Comparison of ENCODE assay signal across 7 mouse cellular contexts in the genomic region with DNA sequence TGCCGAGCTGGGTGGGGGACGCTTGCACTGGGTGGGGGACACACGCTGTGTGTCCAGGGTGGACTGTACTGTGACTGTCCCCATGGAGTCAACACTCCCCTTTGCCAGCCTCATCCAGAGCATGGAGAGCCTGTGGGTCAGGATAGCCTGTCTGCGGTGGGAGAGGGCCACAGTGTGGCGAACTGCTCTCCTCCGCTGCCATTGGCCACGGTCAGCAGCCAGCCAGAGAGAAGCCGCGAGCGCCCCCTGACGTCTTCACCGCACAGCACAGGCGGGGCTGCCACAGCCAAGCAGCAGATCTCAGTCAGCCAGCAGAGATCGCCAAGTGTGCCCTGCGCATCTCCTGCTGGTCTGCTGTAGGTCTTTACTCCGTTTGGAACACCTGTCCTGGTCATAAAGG. TPM values are rescaled to one million over a fixed set of nuclear protein-coding genes. Genes with fewer than 3 reads are reported as not detected.
A peak's percentile ranks its signal among the peaks of the same experiment; 100 is the strongest.
DNase-seq lines count a peak whose midpoint lies in the region; ATAC-seq and TF ChIP-seq lines count a peak whose summit lies in the region.

No protein-coding gene starts in this region.

- ATAC-seq in embryonic facial prominence, embryonic 15.5 days (ENCODE audit: insufficient number of reproducible peaks, low FRiP score, low TSS enrichment, low read depth): peak; percentile 82
- ATAC-seq in limb, embryonic 12.5 days (ENCODE audit: insufficient number of reproducible peaks, insufficient read depth, low FRiP score, low TSS enrichment, low read depth): peak; percentile 86
- peak; percentile 88 for ATAC-seq in midbrain, embryonic 14.5 days (ENCODE audit: low FRiP score, low TSS enrichment)

- H3K36me3 ChIP-seq in embryonic facial prominence, embryonic 15.5 days: no peaks in the 10 kb centered on the region
- no peaks in the 10 kb centered on the region for H3K36me3 ChIP-seq in limb, embryonic 12.5 days
- no peaks in the 10 kb centered on the region for H3K36me3 ChIP-seq in midbrain, embryonic 14.5 days (ENCODE audit: control insufficient read depth, insufficient read depth, low read length)
- no peaks in the 10 kb centered on the region for H3K36me3 ChIP-seq in spleen, adult 2 months (ENCODE audit: control insufficient read depth, insufficient read depth, low read length)

- H3K27ac ChIP-seq in embryonic facial prominence, embryonic 15.5 days (replicated peaks): no peak overlapping the region
- no peak overlapping the region for H3K27ac ChIP-seq in limb, embryonic 12.5 days
- H3K27ac ChIP-seq in midbrain, embryonic 14.5 days (replicated peaks; ENCODE audit: low read depth, low read length): no peak overlapping the region
- H3K27ac ChIP-seq in spleen, adult 2 months (ENCODE audit: insufficient read depth, low read length): no peak overlapping the region

- peak; percentile 65 for TF ChIP-seq CTCF in spleen, adult 2 months (IDR thresholded peaks at IDR 0.05; ENCODE audit: extremely low read depth, insufficient read depth, insufficient read length, insufficient replicate concordance)

- peak; percentile 94 to 95 for DNase-seq in adrenal gland, postnatal 36 days
- DNase-seq in heart, adult 9 months (ENCODE audit: low spot score in 2 of 2): peak; percentile 74 to 88
- DNase-seq in kidney, adult 9 months: peak; percentile 96
- peak; percentile 89 for DNase-seq in midbrain, embryonic 14.5 days
- DNase-seq in spleen, adult 2 months (ENCODE audit: low read depth in 1 of 2, low spot score in 2 of 2): peak in 1 of 2 experiments; percentile 57

- H3K4me1 ChIP-seq in embryonic facial prominence, embryonic 15.5 days: peaks cover 14% of the 10 kb centered on the region
- H3K4me1 ChIP-seq in limb, embryonic 12.5 days (replicated peaks): peaks cover 28% of the 10 kb centered on the region
- peaks cover 6% of the 10 kb centered on the region; the same call in 1 of the 2 replicates for H3K4me1 ChIP-seq in midbrain, embryonic 14.5 days (ENCODE audit: control insufficient read depth, insufficient read depth, low read length)
- H3K4me1 ChIP-seq in spleen, adult 2 months (ENCODE audit: control insufficient read depth, insufficient read depth, insufficient read length): no peaks in the 10 kb centered on the region

- H3K9me3 ChIP-seq in embryonic facial prominence, embryonic 15.5 days (replicated peaks): no peaks in the 10 kb centered on the region
- no peaks in the 10 kb centered on the region for H3K9me3 ChIP-seq in limb, embryonic 12.5 days
- no peaks in the 10 kb centered on the region for H3K9me3 ChIP-seq in midbrain, embryonic 14.5 days (ENCODE audit: control insufficient read depth, low read length)

- no peak for TF ChIP-seq POLR2A in spleen, adult 2 months (IDR thresholded peaks at IDR 0.05; ENCODE audit: low read depth, low read length)

- no peak overlapping the region for H3K9ac ChIP-seq in embryonic facial prominence, embryonic 15.5 days
- 0 out of 2 replicates have a peak overlapping the region, but pooled peaks have one; percentile 23 for H3K9ac ChIP-seq in limb, embryonic 12.5 days (replicated peaks)
- no peak overlapping the region for H3K9ac ChIP-seq in midbrain, embryonic 14.5 days (replicated peaks; ENCODE audit: low read length)

- 6% methylated on average over 16 of the region's 16 CpGs for WGBS in embryonic facial prominence, embryonic 15.5 days
- 9% methylated on average over 16 of the region's 16 CpGs for WGBS in limb, embryonic 12.5 days
- WGBS in midbrain, embryonic 14.5 days: 10% methylated on average over 16 of the region's 16 CpGs
- WGBS in spleen, adult 2 months: 12% methylated on average over 16 of the region's 16 CpGs

- peak overlapping the region; percentile 40 for H3K4me2 ChIP-seq in embryonic facial prominence, embryonic 15.5 days (replicated peaks)
- peak overlapping the region; percentile 34 for H3K4me2 ChIP-seq in limb, embryonic 12.5 days
- peak overlapping the region; percentile 15; the same call in 1 of the 2 replicates for H3K4me2 ChIP-seq in midbrain, embryonic 14.5 days (ENCODE audit: low read length)

- H3K27me3 ChIP-seq in embryonic facial prominence, embryonic 15.5 days: no peaks in the 10 kb centered on the region
- H3K27me3 ChIP-seq in limb, embryonic 12.5 days: 0 out of 2 replicates have a peak, but pooled peaks cover 3% of the 10 kb centered on the region
- H3K27me3 ChIP-seq in midbrain, embryonic 14.5 days (ENCODE audit: control insufficient read depth, insufficient read depth, low read length): no peaks in the 10 kb centered on the region
- no peaks in the 10 kb centered on the region for H3K27me3 ChIP-seq in spleen, adult 2 months (ENCODE audit: control insufficient read depth, insufficient read depth, low read length)

- no peak overlapping the region for H3K4me3 ChIP-seq in embryonic facial prominence, embryonic 15.5 days (replicated peaks)
- H3K4me3 ChIP-seq in limb, embryonic 12.5 days (replicated peaks): no peak overlapping the region
- no peak overlapping the region for H3K4me3 ChIP-seq in midbrain, embryonic 14.5 days (replicated peaks; ENCODE audit: low read depth, low read length)
- no peak overlapping the region for H3K4me3 ChIP-seq in spleen, adult 2 months (ENCODE audit: extremely low read depth, insufficient read depth, insufficient read length)

RNA-seq across cellular contexts. Expression of a gene that starts 42.6 kb away (rescaled TPM):
- total RNA-seq in adrenal gland, postnatal 36 days (2021): under 1 TPM in 1 of 2 experiments, not detected in 1; 0.89 TPM
- 2.6 and 2.7 TPM in 2 replicates for polyA plus RNA-seq in embryonic facial prominence, embryonic 15.5 days (2015; fragmentation: Nextera tagmentation; extraction: Ambion mirVana)
- polyA plus RNA-seq in limb, embryonic 12.5 days (2016; fragmentation: Nextera tagmentation; extraction: Ambion mirVana): 1.1 and 1.3 TPM in 2 replicates
- 0.23 TPM in 1 of 2 replicates, not detected in the other for polyA plus RNA-seq in midbrain, embryonic 14.5 days (2014; fragmentation: Nextera tagmentation; extraction: Ambion mirVana)
- 1.4 TPM in 2 replicates for polyA plus RNA-seq in spleen, adult 2 months (2012; rRNA removed)
